Mouse (Mus musculus) liver, postnatal 0 days (tissue): ENCODE measurements around the gene Zfp775.

Experiments used
- CTCF ChIP-seq: sonication (generic); IDR thresholded peaks from 2 replicates; pipeline ENCODE4 v1.5.1; 2016; ENCODE audit warnings: antibody characterized with exemption, low read depth
- EP300 ChIP-seq: IDR thresholded peaks from 2 replicates; pipeline ENCODE4 v1.6.1; 2016; ENCODE audit warnings: antibody characterized with exemption, low read depth, mild to moderate bottlenecking

DNA sequence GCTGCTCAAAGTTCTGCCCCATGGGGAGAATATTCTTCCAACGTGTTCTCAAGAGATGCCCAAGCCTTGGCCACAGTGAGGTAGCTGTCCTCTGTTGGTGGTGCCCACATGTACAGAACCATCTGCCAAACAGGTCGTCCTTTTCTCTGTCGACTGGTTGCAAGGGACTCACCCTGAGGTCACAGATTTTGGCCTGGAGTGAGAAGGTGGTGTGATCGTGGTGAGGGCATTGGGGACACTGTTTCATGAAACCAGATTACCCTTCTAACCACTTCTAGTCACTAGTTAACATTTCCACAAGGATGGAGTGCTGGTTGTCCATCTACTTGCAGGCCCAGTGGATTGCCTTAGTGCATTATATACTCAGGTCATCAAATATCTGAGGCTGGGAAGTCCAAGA lies 46.9 kb downstream of the Zfp775 start:
- TF ChIP-seq CTCF (no peak), EP300 (no peak)
